Mouse (Mus musculus): Measurements from ENCODE around the gene Maml1.
A peak's percentile ranks its signal among the peaks of the same experiment; 100 is the strongest.

Gene Maml1

GRCm38 (mm10) chr11:50280053-50280452, 12.1 kb downstream of the Maml1 start:
- no peak for DNase-seq (ENCODE audit: low read depth, low spot score)

DNA sequence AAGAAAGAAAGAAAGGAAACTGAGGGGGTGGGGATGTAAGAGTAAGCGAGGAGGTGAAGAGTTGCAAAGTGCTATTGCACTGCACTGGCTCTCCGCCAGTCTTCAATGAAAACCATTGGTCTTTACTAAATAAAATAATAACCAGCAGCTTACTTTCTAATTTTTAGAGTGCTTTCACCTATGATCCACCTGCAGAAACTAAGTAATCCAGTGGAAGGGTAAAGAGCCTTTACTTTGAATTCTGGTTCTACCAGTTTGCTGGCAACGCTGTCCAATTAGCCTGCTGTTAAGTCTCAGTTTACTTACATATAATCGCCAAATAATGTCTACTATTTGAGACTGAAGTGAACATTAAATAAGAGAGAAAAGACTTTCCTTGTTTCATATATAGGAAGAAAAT, 13.1 kb downstream of the Maml1 start:
- no peak for DNase-seq (ENCODE audit: low read depth, low spot score)

GRCm38 (mm10) chr11:50277706-50278105, 14.4 kb downstream of the Maml1 start:
- no peak for DNase-seq (ENCODE audit: low read depth, low spot score)

- no peak for DNase-seq (ENCODE audit: low read depth, low spot score)
Measured at GRCm38 (mm10) chr11:50277025-50277424, 15.1 kb downstream of the Maml1 start.

DNA sequence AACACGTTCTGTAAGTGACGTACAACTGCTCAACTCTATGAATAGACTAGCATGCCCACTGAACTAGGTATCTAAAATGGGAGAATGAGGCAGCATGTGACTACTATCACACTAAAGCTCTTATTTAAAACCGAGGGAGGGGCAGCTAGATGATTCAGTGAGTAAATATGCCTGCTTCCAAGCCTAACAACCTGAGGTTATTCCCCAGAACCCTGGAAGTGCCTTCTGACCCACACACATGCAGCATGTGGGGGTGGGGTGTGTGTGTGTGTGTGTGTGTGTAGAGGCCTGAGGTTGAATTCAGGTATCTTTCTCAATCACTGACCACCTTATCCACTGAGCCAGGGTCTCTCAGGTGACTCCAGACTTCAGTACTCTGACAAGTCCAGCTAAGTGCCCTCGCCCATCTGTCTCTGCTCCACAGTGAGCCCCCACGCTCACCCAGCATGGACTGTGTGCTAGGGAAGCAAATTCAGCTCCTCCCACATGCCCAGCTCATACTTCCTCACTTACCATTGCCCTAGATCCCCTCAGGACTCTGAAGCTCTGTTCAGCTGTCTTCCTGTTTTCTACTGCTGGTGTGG, 16.5 kb downstream of the Maml1 start:
- DNase-seq (ENCODE audit: low read depth, low spot score) = no peak

GRCm38 (mm10) chr11:50275077-50275476, 17.0 kb downstream of the Maml1 start:
- DNase-seq (ENCODE audit: low read depth, low spot score) = no peak

DNA sequence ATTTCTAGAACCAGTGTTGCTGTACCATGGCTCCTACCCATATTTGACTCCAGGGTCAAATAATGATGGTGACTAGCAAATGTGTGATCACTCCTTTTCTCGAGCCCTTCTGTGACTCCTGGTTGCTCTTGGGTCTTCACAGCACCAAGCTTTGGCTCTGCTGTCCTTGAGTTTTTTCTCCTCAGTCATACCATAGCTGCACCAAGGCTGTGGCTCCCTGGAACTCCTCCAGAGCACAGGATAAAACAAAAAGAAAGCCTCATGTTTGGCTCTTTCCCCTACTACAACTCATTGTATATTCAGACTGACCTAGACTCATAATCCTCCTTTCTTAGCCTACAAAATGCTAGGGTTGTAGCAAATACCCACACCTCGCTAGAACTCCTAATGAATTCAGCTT, 19.3 kb downstream of the Maml1 start:
- DNase-seq (ENCODE audit: low read depth, low spot score) = no peak

DNA sequence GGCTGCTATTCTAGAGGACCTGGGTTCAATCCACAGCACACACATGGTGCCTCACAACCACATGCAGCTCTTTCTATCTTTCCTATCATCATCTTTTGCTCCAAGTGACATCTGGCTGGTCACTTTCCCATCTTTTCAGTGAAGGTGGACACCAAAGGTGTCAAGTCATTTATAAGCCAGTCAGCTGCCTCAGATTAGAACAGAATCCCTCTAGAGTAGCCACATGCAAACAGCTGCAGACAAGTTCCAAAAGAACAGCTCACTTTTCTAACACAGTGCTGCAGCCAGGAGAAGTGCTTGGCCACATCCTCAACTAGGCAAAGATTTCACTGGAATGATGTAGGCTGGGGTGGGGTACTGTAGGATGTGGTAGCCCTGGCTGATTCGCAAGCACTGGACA, 22.2 kb downstream of the Maml1 start:
- DNase-seq (ENCODE audit: low read depth, low spot score) = no peak

- no peak for DNase-seq (ENCODE audit: low read depth, low spot score)
Measured at GRCm38 (mm10) chr11:50269163-50269562, 22.9 kb downstream of the Maml1 start.

DNA sequence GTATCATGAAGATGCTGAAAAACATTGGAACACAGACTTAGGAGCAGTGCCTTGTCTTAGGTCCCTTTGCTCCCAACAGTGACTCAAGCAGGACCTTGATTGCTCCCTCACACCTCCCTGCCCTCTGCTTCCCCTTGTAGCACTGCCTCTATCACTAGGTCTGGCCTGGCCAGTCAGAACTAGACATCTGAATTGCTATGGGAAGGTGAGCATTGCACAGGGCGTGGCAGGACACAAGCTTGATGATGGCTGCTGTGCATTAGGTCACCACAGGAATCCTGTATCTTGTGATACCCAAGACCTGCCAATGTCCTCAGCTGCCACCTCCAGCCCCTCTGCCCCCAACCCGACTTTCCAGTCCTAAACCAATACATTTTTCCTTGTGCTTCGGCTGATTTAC, 25.1 kb downstream of the Maml1 start:
- no peak for DNase-seq (ENCODE audit: low read depth, low spot score)

DNA sequence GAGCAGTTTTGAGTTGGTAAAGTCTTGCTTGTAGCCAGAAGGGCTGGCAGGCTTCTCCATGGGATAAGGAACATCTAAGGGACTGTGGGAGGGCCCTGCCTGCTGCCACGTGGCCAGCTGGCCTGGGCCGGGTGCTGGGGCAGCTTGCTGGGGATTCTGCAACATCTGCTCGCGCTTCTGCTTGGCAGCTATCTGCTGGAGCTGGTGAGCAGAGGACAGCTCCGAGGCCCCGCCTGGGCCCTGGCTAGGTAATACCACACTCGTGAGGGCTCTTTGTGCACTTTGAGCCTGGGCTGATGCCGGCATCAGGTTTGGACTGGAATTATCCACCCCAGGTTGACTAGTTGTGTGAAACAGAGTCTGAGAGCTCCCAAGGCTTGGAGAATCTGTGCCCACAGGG, 26.2 kb downstream of the Maml1 start:
- no peak for DNase-seq (ENCODE audit: low read depth, low spot score)

DNA sequence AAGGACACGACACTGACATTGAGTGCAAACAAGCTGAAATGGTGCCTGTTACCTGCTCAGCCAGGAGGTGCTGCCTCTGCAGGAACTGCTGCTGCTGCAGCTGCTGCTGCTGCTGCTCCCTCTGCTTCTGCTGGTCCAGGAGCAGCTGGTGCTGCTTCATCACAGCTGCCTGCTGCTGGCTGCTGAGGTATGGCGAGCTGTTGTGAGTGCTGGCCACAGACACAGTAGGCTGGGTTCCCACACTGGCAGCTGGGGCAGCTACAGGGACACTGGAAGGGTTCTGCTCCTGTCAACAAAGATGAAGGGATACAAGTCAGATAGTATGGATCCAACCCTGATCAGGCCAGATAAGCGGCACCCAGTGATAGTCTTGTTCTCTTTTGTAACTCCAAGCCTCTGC, 28.9 kb downstream of the Maml1 start:
- DNase-seq (ENCODE audit: low read depth, low spot score) = no peak

- DNase-seq (ENCODE audit: low read depth, low spot score) = no peak
Measured at GRCm38 (mm10) chr11:50262020-50262419, 30.1 kb downstream of the Maml1 start.

DNA sequence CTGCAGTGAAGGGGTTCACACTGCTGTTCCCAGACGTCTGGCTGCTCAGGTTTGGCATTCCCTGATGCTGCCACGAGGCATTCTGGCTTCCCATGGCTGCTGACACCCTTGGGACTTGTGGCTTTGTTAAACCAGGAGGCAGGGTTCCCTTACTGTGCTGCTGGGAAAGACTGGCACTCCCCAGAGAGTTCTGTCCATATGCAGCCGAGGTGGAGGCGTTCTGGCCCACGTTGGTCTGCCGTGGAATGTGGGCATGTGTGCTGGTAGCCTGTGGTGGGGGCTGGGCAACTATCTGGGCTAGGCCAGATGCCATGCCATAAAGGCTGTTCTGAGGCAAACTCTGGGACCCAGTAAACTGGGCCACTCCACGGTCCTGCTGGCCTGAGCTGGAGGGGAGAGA, 33.8 kb downstream of the Maml1 start:
- no peak for DNase-seq (ENCODE audit: low read depth, low spot score)

GRCm38 (mm10) chr11:50256615-50257014, 35.5 kb downstream of the Maml1 start:
- DNase-seq (ENCODE audit: low read depth, low spot score) = no peak

- DNase-seq (ENCODE audit: low read depth, low spot score) = no peak
Measured at GRCm38 (mm10) chr11:50254010-50254580, 38.0 kb downstream of the Maml1 start.

DNA sequence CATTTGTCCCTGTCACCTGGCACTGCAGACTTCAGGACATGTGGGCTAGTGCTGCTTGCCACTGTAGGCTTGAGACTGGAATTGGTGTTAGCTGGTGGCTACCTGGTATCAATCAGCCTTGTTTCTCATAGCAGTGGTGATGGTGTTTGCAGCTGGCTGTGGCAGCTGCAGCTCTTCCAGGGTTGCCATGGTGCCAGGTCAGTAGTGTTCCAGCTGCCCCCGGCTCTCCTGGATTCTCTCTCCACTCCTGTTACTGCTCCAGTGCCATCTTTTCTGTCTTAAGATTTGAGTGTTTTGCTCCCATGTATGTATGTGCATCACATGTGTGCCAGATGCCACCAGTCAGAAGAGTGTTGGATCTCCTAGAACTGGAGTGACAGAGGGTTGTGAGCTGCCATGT, 38.7 kb downstream of the Maml1 start:
- peak; percentile 23 for DNase-seq (ENCODE audit: low read depth, low spot score)

GRCm38 (mm10) chr11:50252684-50253265, 39.3 kb downstream of the Maml1 start:
- DNase-seq (ENCODE audit: low read depth, low spot score) = no peak

DNA sequence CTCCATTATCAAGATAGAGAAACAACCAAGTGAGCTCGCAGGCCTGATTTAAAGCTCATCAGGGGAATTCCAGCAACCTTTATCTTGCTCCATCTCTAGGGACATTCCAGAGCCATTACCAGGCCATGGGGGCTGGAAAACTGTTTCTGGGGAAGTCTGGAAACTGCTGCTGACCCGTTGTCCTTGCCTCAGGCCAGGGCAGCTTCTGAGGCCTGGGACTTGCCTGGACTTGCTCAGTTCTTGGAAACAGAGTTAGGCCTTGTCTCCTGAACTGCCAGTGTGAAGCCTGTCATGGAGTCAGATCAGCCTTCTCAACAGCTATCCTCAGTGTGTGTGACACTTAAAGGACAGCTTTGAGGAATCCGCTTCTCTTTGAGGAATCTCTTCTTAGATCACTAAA, 39.9 kb downstream of the Maml1 start:
- DNase-seq (ENCODE audit: low read depth, low spot score) = peak; percentile 57

DNA sequence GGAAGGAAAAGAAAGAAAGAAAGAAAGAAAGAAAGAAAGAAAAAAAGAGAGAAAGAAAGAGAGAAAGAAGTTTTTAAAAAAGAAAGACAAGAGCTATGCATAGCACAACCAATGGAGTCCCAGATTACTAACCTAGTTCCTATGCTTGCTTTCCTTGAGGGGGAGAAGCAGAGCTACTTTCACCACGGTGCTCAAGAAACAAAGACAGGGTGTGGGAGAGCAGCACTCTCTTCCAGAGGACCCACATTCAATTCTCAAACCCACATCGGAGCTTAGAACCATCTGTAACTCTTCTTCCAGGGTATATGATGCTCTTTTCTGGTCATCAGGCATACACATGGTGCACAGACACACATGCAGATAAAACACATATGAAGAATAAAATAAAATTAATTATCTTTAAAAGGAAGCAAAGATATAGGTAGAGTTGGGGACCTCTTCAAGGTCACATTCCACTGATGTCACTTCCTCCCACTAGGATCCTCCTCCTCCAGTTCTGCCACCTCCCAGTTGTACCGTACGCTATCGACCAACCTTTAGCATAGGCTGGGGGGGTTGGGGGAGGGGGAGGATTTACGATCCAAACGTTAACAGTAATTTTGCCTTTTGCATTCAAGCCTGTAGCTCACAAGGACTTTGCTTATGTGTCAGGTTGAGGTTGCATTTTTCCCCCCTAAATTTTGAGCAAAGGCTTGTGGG, 43.5 kb downstream of the Maml1 start:
- DNase-seq (ENCODE audit: low read depth, low spot score) = no peak

- no peak for DNase-seq (ENCODE audit: low read depth, low spot score)
Measured at GRCm38 (mm10) chr11:50245269-50245668, 46.8 kb downstream of the Maml1 start.

DNA sequence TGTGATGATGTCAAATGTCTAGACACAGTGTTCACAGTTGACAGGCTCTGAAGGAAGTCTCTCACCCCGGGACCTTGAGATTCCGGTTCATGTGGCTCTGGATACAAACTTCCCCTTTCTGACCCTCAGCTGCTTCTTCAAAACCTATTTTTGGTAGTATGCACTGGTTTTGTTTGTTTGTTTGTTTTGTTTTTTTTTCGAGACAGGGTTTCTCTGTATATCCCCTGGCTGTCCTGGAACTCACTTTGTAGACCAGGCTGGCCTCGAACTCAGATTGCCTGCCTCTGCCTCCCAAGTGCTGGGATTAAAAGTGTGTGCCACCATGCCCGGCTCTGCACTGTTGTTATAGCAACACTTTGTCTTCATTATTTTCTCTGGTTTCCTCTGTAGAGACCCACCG, 48.2 kb downstream of the Maml1 start:
- DNase-seq (ENCODE audit: low read depth, low spot score) = no peak

Measured in mesoderm, embryonic 11.5 days (tissue).